Mouse (Mus musculus): ENCODE data around the gene Med1. TPM values are rescaled to one million over a fixed set of nuclear protein-coding genes. Genes with fewer than 3 reads are reported as not detected.
A peak's percentile ranks its signal among the peaks of the same experiment; 100 is the strongest.
"Not testable (repeated sequence)": the region's sequence is repeated elsewhere in the genome, so short reads cannot be mapped to it uniquely, and the experiment has no call there.

Gene Med1
- 10 to 100 TPM; 41.3 to 50.8 (median 46.0) TPM for total RNA-seq (2022)

DNA sequence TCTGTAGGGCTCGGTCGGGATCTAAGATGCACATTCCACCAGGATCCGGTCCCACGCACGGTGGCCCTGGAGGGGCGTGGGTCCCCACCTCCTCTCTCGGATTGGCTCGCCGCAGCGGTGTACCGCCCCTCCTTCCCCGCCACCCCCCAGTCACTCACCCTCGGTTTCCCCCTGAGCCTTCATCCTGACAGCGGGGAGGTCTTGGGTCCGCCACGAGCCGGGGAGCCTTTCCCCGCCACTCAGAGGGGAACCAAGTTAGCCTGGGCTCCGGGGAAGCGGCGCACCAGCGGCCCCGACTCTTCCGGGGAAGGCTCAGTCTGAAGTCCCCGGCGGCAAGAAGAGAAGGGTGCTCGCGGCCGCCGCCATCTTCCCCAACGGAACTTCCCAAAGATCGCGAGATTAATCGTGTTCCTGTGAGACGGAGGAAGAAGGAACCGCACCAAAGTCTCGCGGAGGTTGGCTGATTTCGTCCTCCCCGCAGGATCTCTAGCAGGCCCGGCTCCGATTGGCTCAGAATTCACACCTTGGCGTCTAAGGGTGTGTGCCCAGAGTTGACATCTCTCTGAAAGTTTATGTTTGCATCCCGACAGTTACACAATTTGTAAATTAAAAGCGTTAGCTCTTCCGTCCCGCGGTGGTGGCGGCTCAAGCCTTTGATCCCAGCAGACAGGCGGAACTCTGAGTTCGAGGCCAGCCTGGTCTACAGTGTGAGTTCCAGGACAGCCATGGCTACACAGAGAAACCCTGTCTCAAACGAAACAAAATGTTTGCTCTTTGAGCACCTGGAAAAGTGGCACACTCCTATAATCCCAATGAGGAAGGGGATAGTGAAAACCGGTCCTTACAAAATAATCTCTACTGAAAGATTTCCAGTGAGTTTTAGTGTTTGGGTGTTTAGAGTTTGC lies at the start of gene Med1:
Gene Med1, minus strand, starts transcription at position 393 of the 905 bp plus-strand sequence.
- DNase-seq (ENCODE audit: low spot score in 2 of 2), result peak; percentile 90 to 91

DNA sequence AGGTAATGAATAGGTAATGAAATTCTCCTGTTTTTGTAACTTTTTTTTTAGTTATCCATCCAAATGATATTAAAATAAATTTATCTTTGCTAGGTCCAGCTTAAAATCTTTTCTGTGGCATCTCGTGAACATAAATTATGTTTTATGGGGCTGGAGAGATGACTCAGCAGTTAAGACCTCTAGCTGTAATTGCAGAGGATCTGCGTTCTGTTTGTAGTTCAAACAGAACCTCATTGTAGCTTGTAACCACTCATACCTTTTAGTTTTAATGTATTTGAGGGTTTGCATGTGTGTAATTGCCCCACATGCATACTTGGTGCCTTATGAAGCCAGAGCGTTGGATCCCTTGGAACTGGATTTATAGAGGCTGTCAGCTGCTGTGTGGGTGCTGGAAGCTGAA lies 45.9 kb upstream of the Med1 start:
- no peak for DNase-seq (ENCODE audit: low spot score in 2 of 2)

DNA sequence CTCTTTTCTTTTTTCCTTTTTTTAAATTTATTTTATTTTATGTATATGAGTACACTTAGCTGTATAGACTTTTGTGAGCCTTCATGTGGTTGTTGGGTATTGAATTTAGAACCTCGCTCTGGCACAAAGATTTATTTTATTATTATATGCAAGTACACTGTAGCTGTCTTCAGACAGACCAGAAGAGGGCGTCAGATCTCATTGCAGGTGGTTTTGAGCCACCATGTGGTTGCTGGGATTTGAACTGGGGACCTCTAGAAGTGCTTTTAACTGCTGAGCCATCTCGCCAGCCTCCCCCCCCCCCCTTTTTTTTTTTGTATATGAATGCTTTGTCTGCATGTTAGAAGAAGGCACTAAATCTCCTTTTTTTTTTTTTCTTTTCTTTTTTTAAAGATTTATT lies 45.3 kb upstream of the Med1 start:
- DNase-seq (ENCODE audit: low spot score in 2 of 2), result no peak

DNA sequence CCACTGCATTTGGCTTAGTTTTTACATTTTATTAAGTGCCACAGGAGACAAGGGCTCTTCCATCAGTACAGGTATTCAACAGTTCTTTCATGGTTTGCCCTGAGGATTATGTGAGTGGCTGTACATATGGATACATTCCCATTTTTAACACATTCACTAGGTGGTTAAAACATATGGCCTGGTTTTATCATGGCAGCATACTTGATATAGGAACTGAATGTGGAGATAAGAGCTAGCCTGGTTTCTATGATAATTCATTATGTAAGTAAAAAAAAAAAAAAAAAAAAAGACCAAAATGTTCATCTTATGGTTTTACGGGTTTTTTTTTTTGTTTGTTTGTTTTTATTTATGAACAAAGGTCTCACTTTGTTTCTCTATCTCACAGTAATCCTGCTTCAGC lies 33.3 kb upstream of the Med1 start:
- DNase-seq (ENCODE audit: low spot score in 2 of 2), result no peak

DNA sequence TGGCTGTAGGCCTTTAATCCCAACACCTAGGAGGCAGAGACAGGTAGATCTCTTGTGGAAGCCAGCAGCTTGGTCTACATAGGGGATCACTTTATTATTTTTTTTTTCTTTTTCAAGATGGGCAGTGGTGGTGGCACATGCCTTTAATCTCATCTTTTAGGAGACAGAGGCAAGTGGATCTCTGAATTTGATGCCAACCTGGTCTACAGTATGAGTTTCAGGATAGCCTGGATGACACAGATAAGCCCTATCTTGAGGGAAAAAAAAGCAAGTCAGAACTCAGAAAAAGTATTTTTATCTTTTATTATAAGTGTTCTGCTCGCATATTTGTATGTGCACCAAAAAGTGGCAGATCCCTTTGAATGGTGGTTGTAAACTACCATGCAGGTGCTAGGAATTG lies 20.2 kb upstream of the Med1 start:
- no peak for DNase-seq (ENCODE audit: low spot score in 2 of 2)

DNA sequence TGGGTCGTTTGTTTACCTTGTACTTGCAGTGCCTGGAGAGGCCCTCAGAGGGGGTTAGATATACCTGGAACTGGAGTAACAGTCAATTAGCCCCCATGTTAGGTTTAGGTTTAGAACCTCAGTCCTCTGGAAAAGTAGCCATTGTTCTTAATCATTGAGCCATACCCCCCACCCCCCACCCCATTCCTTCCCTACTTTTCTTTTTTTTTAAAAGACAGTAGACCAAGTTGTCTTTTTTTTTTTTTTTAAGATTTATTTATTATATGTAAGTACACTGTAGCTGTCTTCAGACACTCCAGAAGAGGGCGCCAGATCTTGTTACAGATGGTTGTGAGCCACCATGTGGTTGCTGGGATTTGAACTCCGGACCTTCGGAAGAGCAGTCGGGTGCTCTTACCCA lies 16.6 kb upstream of the Med1 start:
- DNase-seq (ENCODE audit: low spot score in 2 of 2), result not testable (repeated sequence)

DNA sequence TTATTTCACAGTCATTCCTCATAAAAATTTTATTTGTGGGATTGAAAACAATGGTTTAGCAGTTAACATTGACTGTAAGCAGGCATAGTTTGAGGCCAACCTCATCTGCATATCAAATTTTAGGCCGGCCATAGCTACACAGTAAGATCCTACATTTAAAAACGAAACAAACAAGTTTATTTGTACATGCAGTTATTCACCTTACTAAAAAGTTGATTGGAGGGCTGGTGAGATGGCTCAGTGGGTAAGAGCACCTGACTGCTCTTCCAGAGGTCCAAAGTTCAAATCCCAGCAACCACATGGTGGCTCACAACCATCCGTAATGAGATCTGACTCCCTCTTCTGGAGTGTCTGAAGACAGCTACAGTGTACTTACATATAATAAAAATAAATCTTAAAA lies 13.2 kb upstream of the Med1 start:
- DNase-seq (ENCODE audit: low spot score in 2 of 2), result not testable (repeated sequence)

DNA sequence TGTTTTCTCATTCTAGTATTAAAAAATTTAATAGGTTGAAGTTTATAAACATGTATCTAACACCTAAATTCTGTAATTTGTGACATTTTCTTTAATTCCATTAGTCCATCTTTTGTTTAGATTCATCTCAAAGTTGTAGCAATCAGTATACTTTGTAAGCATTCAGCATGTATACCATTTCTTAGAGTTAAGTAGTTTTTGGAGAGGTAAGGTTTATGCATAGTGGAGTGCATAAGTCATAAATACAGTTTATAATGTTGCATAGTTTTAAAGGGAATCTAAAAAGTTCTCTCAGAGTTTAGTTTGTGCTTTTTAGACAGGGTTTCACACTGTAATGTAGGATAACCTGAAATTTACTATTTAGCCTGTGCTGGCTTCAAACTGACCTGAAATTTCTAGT lies 12.4 kb upstream of the Med1 start:
- DNase-seq (ENCODE audit: low spot score in 2 of 2), result no peak

DNA sequence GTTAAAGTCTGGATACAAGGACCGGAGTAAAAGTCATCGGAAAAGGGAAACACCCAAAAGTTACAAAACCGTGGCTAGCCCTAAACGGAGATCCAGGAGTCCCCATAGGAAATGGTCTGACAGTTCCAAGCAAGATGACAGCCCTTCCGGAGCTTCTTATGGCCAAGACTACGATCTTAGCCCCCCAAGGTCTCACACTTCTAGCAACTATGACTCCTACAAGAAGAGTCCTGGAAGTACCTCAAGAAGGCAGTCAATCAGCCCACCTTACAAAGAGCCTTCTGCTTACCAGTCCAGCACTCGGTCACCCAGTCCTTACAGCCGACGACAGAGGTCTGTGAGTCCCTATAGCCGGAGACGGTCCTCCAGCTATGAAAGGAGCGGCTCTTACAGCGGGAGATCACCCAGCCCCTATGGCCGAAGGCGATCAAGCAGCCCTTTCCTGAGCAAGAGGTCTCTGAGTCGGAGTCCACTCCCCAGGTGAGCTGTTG lies 10.9 kb upstream of the Med1 start:
- no peak for DNase-seq (ENCODE audit: low spot score in 2 of 2)

DNA sequence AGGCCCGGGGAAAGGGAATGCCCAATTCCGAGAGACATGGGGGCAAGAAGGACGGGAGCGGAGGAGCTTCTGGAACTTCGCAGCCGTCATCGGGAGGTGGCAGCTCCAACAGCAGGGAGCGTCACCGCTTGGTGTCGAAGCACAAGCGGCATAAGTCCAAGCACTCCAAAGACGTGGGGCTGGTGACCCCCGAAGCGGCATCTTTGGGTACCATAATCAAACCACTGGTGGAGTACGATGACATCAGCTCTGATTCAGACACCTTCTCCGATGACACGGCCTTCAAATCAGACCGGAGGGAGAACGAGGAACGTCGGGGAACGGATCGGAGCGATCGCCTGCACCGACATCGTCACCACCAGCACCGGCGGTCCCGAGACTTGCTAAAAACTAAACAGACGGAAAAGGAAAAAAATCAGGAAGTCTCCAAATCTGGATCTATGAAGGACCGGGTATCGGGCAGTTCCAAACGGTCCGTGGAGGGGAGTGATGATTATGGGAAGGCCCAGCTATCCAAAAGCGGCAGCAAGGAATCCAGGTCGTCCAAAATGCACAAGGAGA lies 10.3 kb upstream of the Med1 start:
- DNase-seq (ENCODE audit: low spot score in 2 of 2), result peak; percentile 39

DNA sequence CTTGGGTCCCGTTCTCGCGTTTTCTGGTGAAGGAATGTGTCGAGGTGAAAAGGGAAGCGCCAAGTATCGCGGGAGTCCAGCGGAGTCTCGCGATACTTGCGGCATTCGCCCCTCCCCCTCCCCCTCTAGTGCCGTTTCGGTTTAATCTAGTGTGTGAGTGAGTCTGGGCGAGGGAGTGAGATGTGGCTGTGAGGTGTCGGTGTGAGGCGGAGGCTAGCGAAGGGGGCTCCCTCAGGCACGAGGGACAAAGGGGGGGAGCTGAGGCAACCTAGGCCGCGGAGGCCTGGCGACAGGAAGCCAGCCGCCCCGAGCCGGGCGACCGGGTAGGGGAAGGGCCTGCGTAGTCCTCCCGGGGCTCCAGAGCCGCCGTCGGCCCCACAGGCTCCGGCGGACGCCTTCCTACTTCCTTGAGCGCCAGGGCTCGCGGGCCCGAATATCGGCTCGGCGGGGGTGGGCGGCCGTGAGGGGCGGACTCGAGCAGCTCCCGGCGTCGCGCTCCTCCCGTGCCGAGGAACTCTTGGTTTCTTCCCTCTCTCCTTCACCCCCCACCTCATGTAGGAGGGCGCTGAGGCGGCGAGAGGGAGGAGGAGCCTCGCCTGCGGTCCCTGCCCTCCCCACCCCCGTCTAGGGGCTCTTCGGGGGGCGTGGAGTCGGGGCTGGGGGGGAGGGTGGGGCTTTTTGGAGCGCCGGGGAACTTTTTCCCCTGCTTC lies 9.7 kb upstream of the Med1 start, which contains the start of gene Cdk12:
Gene Cdk12, plus strand, starts transcription at position 419 of the 710 bp plus-strand sequence.
- peak; percentile 87 to 94 for DNase-seq (ENCODE audit: low spot score in 2 of 2)

DNA sequence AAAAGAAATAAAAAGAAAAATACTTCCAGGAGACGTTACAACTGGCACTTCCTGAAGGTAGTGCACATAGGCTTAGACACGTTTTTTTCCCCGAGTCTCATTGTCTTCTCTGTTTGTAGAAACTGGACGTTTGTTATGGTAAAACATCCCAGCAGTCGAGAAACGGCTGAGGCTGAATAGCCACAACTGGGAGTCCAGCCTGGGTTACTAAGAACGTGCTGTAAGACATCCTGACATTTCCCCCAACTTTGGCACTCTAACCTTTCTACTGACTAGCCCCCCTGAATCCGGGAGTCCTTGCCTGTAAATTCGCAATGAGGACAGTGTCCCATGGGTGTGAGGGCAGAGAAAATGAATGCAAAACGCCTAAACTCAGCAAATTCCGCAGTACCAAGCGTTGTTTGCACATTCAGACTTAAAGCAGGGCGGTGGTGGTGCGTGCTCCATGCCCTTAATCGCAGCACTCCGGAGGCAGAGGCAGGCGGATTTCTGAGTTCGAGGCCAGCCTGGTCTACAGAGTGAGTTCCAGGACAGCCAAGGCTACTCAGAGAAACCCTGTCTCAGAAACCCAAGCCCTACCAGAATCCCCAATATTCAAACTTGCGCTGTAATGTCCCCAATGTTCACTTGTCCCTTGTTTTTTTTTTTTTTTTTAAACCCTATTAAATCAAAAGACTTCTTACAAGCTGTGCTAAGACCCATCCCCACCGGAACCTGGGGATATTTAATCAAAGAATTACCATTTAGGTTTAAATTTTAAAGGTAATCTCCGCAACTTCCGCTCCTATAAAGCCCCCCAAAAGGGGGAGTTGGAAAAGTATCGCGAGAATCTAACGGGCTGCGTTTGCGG lies 8.9 kb upstream of the Med1 start:
- peak in 1 of 2 experiments; percentile 31 for DNase-seq (ENCODE audit: low spot score in 2 of 2)

DNA sequence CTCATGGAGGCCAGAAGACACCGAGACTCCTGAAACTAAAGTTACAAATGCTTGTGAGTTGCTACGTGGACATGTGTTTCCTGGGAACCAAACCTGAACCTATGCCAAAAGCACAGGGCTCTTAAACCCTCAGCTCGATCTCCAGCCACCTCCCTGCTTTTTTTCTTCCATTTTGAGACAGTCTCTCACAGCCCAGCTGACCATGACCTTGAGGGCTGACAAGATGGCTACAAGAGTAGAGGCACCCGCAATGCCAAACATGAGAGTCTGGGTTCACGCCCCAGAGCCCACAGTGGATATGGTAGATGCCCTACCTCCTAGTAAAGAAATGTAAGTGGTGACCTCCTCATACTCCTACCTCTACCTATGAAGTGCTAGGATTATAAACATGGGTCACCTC lies 2.3 kb downstream of the Med1 start:
- no peak for DNase-seq (ENCODE audit: low spot score in 2 of 2)

DNA sequence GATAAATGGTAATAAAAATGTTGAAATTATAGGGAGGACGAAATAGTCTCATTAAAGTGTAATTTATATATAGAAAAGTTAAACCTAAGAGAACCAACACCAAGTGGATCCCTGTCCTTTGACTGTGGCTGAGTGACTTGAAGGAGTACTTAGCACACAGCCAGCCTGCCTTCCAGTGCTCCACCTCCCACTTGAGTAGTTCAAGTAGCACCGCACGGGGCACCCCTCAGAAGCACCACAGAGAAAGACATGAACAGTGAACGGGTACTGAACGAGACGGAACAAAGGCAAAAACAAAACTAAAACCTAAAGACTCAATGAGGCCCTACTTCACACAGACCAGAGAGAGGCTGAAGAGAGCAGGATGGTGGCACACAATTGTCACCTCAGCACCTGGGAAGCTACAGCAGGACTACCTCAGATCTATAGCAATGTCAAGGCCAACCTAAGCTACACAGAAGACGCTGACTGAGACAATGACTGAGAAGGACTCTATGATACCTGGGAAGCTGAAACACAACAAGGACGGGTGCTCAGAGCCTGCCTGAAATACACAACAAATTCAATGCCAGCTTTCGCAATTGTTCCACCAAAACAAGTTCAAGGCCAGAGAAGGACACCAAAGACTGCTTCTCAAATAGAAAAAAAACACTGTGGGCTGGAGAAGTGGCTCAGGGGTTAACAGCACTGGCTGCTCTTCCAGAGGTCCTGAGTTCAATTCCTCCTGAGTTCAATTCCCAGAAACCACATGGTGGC lies 5.3 kb downstream of the Med1 start:
- no peak for DNase-seq (ENCODE audit: low spot score in 2 of 2)

DNA sequence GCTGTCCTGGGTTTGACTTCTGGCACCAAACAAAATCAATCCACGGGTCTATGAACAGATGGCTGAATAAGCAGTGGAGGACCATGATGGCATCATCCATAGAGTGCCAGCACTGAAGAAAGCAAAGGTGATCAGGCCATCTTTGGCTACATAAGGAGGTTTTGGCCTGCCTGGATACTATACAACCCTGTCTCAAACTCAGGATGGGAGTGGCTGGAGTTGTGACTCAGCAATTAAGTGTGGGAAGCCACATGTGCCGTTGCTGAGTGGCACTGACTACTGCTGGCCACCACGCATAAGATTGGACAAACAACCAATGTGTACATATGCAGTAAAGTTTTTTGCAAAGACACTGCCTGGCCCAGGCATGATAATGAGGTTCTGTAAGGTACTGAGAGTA lies 10.9 kb downstream of the Med1 start:
- not testable (repeated sequence) for DNase-seq (ENCODE audit: low spot score in 2 of 2)

DNA sequence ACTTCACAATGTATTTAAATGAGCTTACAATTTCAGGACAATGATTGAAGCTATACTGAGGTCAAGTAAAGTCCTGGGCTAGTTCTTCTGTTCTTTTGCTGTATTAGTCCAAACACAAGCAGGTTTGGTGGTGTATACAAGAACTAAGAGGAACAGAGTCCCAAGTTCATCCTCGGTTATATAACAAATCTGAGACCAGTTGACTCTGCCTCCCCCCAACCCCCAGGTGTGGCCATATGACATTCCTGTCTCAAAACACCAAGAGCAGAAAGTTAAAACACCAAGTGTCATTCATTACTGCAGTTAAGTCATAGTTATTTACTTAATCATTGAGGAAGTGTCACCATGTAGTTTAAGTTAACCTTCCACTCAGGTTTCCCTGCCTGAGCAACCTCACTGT lies 24.7 kb downstream of the Med1 start:
- no peak for DNase-seq (ENCODE audit: low spot score in 2 of 2)

DNA sequence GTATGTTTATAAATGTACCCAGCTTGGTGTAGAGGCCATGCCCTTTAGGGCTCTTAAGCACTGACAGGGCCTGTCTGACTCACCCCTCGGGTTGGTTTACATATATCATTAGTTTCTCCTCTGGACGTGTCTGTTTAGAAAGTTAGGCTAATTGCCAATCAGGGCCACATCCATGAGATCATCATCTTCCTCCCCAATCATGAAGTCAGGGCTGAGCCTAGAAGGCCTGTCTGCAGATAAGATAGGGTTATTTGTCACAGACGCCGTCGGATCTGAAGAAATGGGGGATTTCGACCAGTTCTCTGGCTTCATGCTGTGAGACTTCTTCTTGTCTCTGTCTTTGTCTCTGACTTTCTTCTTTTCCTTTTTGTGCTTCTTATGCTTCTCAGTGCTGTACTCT lies 38.0 kb downstream of the Med1 start:
- DNase-seq (ENCODE audit: low spot score in 2 of 2), result no peak

DNA sequence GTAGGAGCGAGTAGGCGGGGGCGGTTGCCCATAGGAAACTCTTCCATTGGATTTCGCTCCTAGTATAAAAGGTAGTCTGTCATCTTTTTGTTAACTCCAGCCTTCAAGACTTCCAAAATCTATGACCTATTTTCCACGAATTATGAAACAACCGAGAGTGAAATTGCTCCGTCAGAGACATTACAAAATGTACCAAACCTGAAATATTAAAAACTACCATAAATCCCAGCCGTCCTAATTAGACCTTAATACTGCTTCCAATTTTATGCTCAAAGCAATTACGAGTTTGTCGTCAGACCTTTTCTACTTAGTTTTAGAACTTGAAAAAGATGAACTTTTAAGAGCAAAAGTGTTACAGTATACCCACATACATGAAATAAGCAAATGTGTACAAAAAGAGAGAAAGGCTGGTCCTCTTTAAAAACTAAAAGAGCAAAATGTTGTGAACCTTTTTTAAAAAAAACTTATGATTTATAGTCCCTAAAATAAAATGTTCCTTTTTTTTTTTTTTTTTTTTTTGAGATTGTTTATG lies 42.4 kb downstream of the Med1 start:
- DNase-seq (ENCODE audit: low spot score in 2 of 2), result no peak

DNA sequence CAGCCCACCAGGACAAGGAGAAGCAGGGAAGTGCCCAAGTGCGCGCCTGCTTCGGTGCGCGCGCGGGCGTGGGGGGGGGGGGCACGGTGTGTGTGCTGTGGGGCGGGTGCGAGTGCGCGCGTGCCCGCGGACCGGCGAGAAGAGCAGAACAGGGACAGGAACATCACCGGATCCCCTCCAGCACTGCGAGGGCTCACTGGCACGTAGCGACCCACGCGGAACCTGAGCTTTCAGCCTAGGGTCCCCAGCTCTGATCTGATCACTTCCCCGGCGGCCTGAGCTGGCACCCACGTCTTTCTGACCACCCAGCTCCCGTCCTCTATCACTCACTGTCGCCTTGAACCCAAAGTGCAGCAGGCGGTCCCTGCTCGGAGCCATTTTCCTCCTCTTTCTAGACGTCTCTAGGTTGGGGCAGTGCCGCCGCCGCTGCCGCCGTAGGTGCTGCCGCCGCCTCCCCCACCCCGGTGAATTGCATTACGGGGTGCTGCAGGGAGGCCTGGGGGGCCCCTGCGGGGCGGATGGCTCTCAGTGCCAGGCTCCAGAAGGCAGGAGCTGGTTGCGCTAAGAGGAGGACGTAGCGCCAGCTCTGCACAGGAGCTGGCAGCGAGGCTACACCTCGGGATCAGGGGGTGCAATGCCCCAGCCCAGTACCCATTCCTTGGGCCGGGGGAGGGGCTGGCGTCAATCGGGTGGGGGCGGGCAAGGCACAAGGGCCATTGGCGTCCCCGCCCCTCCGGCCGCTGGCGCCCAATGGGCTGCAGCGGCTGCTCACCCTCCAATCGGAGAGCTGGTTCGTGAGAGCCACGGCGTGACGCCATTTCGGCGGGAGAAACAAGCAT lies 43.1 kb downstream of the Med1 start, which contains the start of gene Fbxl20:
Gene Fbxl20, minus strand, starts transcription at position 618 of the 839 bp plus-strand sequence.
- DNase-seq (ENCODE audit: low spot score in 2 of 2), result peak; percentile 73 to 93
